Comparison of ENCODE assay signal across 8 mouse cellular contexts in genomic region chr10:111957271-111958045, GRCm38 (mm10). TPM values are rescaled to one million over a fixed set of nuclear protein-coding genes. Genes with fewer than 3 reads are reported as not detected.
DNase-seq lines count a peak whose midpoint lies in the region; ATAC-seq and TF ChIP-seq lines count a peak whose summit lies in the region.

No protein-coding gene starts in this region.

- ATAC-seq in granulocyte monocyte progenitor cell, adult 5-6 weeks (replicated peaks; ENCODE audit: poor library complexity, severe bottlenecking) = peak; percentile 95
- ATAC-seq in intestine, embryonic 15.5 days = peak; percentile 80; the same call in 1 of the 2 replicates

- peak; percentile 3; the same call in 1 of the 2 replicates for TF ChIP-seq CTCF in small intestine, adult 2 months (IDR thresholded peaks at IDR 0.05; ENCODE audit: extremely low read depth, insufficient read length, insufficient replicate concordance, low read depth, low read length)

- no peak overlapping the region for H3K4me3 ChIP-seq in intestine, embryonic 15.5 days (replicated peaks)
- H3K4me3 ChIP-seq in midbrain, embryonic 10.5 days = no peak overlapping the region
- H3K4me3 ChIP-seq in small intestine, adult 2 months (ENCODE audit: low read depth, low read length) = no peak overlapping the region

- H3K9me3 ChIP-seq in intestine, embryonic 15.5 days = no peaks in the 10 kb centered on the region
- no peaks in the 10 kb centered on the region for H3K9me3 ChIP-seq in midbrain, embryonic 10.5 days (replicated peaks)

- no peaks in the 10 kb centered on the region for H3K36me3 ChIP-seq in intestine, embryonic 15.5 days
- H3K36me3 ChIP-seq in midbrain, embryonic 10.5 days = no peaks in the 10 kb centered on the region
- no peaks in the 10 kb centered on the region for H3K36me3 ChIP-seq in small intestine, adult 2 months (ENCODE audit: control insufficient read depth, insufficient read depth, low read length)

- 59% methylated on average over 10 of the region's 10 CpGs for WGBS in intestine, embryonic 15.5 days
- 66% methylated on average over 10 of the region's 10 CpGs for WGBS in midbrain, embryonic 10.5 days
- WGBS in small intestine, adult 2 months = 64% methylated on average over 10 of the region's 10 CpGs

- intact Hi-C loops in left cerebral cortex, postnatal 14 days (cut with DNase I) = loop anchor here (1.0 kb wide), 1 partner anchor 454 kb away; no protein-coding TSS in a partner anchor

- H3K9ac ChIP-seq in intestine, embryonic 15.5 days = no peak overlapping the region

- H3K4me1 ChIP-seq in intestine, embryonic 15.5 days (replicated peaks) = no peaks in the 10 kb centered on the region
- peaks cover 7% of the 10 kb centered on the region for H3K4me1 ChIP-seq in midbrain, embryonic 10.5 days
- H3K4me1 ChIP-seq in small intestine, adult 2 months (ENCODE audit: control insufficient read depth, insufficient read depth, insufficient read length, low read length) = no peaks in the 10 kb centered on the region

- no peak overlapping the region for H3K27ac ChIP-seq in intestine, embryonic 15.5 days
- H3K27ac ChIP-seq in midbrain, embryonic 10.5 days (replicated peaks) = no peak overlapping the region
- H3K27ac ChIP-seq in small intestine, adult 2 months (ENCODE audit: insufficient read depth, low read depth, low read length) = no peak overlapping the region

- no peak overlapping the region for H3K4me2 ChIP-seq in intestine, embryonic 15.5 days (replicated peaks)

- DNase-seq in A20 (ENCODE audit: low read depth, low spot score) = peak; percentile 75
- peak; percentile 51 to 88 for DNase-seq in adrenal gland, adult (ENCODE audit: inconsistent age in 2 of 2, low spot score in 1 of 2)
- DNase-seq in embryo, embryonic 11 days = peak; percentile 81
- peak; percentile 84 to 89 for DNase-seq in left cerebral cortex, postnatal 14 days (ENCODE audit: low spot score in 2 of 2)
- peak; percentile 60 for DNase-seq in midbrain, embryonic 10.5 days (ENCODE audit: low spot score)

- H3K27me3 ChIP-seq in intestine, embryonic 15.5 days (replicated peaks) = no peaks in the 10 kb centered on the region
- peaks cover 7% of the 10 kb centered on the region; the same call in 1 of the 2 replicates for H3K27me3 ChIP-seq in midbrain, embryonic 10.5 days (ENCODE audit: low read depth, poor library complexity, severe bottlenecking)
- no peaks in the 10 kb centered on the region for H3K27me3 ChIP-seq in small intestine, adult 2 months (ENCODE audit: control insufficient read depth, insufficient read depth, low read length)

- no peak for TF ChIP-seq POLR2A in small intestine, adult 2 months (IDR thresholded peaks at IDR 0.05; ENCODE audit: low read depth, low read length)

RNA-seq across cellular contexts. Expression of gene Krr1, which starts 15.0 kb away (rescaled TPM):
- total RNA-seq in granulocyte monocyte progenitor cell, adult 5-6 weeks (2014; fragmentation: Nextera tagmentation) = 58.0 and 60.9 TPM in 2 replicates
- 67.6 and 80.2 TPM in 2 replicates for total RNA-seq in granulocyte monocyte progenitor cell, adult 5-6 weeks (2017)
- 37.1 and 43.0 TPM in 2 replicates for polyA plus RNA-seq in intestine, embryonic 15.5 days (2015; fragmentation: Nextera tagmentation; extraction: Ambion mirVana)
- 10 to 100 TPM; 31.0 to 33.5 TPM for total RNA-seq in left cerebral cortex, postnatal 14 days (2021)
- 58.8 and 59.9 TPM in 2 replicates for polyA plus RNA-seq in midbrain, embryonic 10.5 days (2016; fragmentation: Nextera tagmentation; extraction: Ambion mirVana)
- polyA plus RNA-seq in small intestine, adult 2 months (2012; rRNA removed) = 0.83 and 1.2 TPM in 2 replicates

RNA-seq across cellular contexts. Expression of gene Glipr1, which starts 45.0 kb away (rescaled TPM):
- total RNA-seq in granulocyte monocyte progenitor cell, adult 5-6 weeks (2014; fragmentation: Nextera tagmentation) = 496 and 560 TPM in 2 replicates
- 506 and 574 TPM in 2 replicates for total RNA-seq in granulocyte monocyte progenitor cell, adult 5-6 weeks (2017)
- 13.1 and 13.7 TPM in 2 replicates for polyA plus RNA-seq in intestine, embryonic 15.5 days (2015; fragmentation: Nextera tagmentation; extraction: Ambion mirVana)
- under 1 TPM; 0.53 to 0.75 TPM for total RNA-seq in left cerebral cortex, postnatal 14 days (2021)
- 0.77 and 1.2 TPM in 2 replicates for polyA plus RNA-seq in midbrain, embryonic 10.5 days (2016; fragmentation: Nextera tagmentation; extraction: Ambion mirVana)
- polyA plus RNA-seq in small intestine, adult 2 months (2012; rRNA removed) = 11.2 and 13.2 TPM in 2 replicates

Comparison
In these comparisons a context has a peak if more than half of its experiments do, and no peak if none do; other contexts are left out.
1. RNA of gene Krr1, which starts 15.0 kb away (polyA plus RNA-seq): 58.8 to 59.9 TPM in midbrain, embryonic 10.5 days and 37.1 to 43.0 TPM in intestine, embryonic 15.5 days; 0.83 to 1.2 TPM in small intestine, adult 2 months; every median in the first group is over 10 times any median in the second.
2. Peak in every context shown above with its lines, with median percentiles within 50 percentile points of each other: DNase-seq.